Mouse (Mus musculus): ENCODE measurements around the gene Ms4a3. TPM values are rescaled to one million over a fixed set of nuclear protein-coding genes. Genes with fewer than 3 reads are reported as not detected.

Gene Ms4a3
- polyA plus RNA-seq, 1 experiment from 2014 or later: 0.15 TPM

GRCm38 (mm10) chr19:11617983-11618382 is 22.7 kb downstream of the Ms4a3 start:
- no peak overlapping the region for H3K4me3 ChIP-seq
- H3K4me1 ChIP-seq: no peaks in the 10 kb centered on the region
- H3K9ac ChIP-seq: no peak overlapping the region
- H3K4me2 ChIP-seq: no peak overlapping the region
- no peaks in the 10 kb centered on the region for H3K9me3 ChIP-seq
- ATAC-seq (ENCODE audit: insufficient number of reproducible peaks, low FRiP score, low TSS enrichment, low read depth): no peak
- no peaks in the 10 kb centered on the region for H3K36me3 ChIP-seq
- H3K27ac ChIP-seq: no peak overlapping the region
- H3K27me3 ChIP-seq: no peaks in the 10 kb centered on the region

- H3K9ac ChIP-seq: no peak overlapping the region
- no peaks in the 10 kb centered on the region for H3K27me3 ChIP-seq
- WGBS: 64% methylated on average over 2 of the region's 2 CpGs
- no peaks in the 10 kb centered on the region for H3K9me3 ChIP-seq
- no peak overlapping the region for H3K4me3 ChIP-seq
- no peak overlapping the region for H3K27ac ChIP-seq
- H3K4me1 ChIP-seq: no peaks in the 10 kb centered on the region
- H3K4me2 ChIP-seq: no peak overlapping the region
- no peaks in the 10 kb centered on the region for H3K36me3 ChIP-seq
- ATAC-seq (ENCODE audit: insufficient number of reproducible peaks, low FRiP score, low TSS enrichment, low read depth): no peak
Observed at GRCm38 (mm10) chr19:11614805-11615204, 25.8 kb downstream of the Ms4a3 start.

GRCm38 (mm10) chr19:11613776-11614443 is 26.7 kb downstream of the Ms4a3 start:
- 75% methylated on average over 8 of the region's 8 CpGs for WGBS

GRCm38 (mm10) chr19:11613084-11613483 is 27.6 kb downstream of the Ms4a3 start:
- no peaks in the 10 kb centered on the region for H3K9me3 ChIP-seq
- H3K4me1 ChIP-seq: no peaks in the 10 kb centered on the region
- no peak for ATAC-seq (ENCODE audit: insufficient number of reproducible peaks, low FRiP score, low TSS enrichment, low read depth)
- no peaks in the 10 kb centered on the region for H3K36me3 ChIP-seq
- no peak overlapping the region for H3K9ac ChIP-seq
- H3K4me3 ChIP-seq: no peak overlapping the region
- no peak overlapping the region for H3K27ac ChIP-seq
- H3K4me2 ChIP-seq: no peak overlapping the region
- 94% methylated on average over 1 of the region's 1 CpGs for WGBS
- no peaks in the 10 kb centered on the region for H3K27me3 ChIP-seq

More at GRCm38 (mm10) chr19:11613776-11614443, 26.7 kb downstream of the Ms4a3 start:
- Histone ChIP-seq H3K4me2 (no peak overlapping the region), H3K9me3 (no peaks in the 10 kb centered on the region), H3K4me1 (no peaks in the 10 kb centered on the region), H3K4me3 (no peak overlapping the region), H3K9ac (no peak overlapping the region), H3K27ac (no peak overlapping the region), H3K27me3 (no peaks in the 10 kb centered on the region), H3K36me3 (no peaks in the 10 kb centered on the region)
- ATAC-seq (ENCODE audit: insufficient number of reproducible peaks, low FRiP score, low TSS enrichment, low read depth): no peak

- Histone ChIP-seq H3K36me3 (no peaks in the 10 kb centered on the region), H3K4me1 (no peaks in the 10 kb centered on the region), H3K4me3 (no peak overlapping the region), H3K4me2 (no peak overlapping the region), H3K27me3 (no peaks in the 10 kb centered on the region), H3K9ac (no peak overlapping the region), H3K27ac (no peak overlapping the region), H3K9me3 (no peaks in the 10 kb centered on the region)
- no peak for ATAC-seq (ENCODE audit: insufficient number of reproducible peaks, low FRiP score, low TSS enrichment, low read depth)
- 33% methylated on average over 2 of the region's 2 CpGs for WGBS
Observed at GRCm38 (mm10) chr19:11612293-11612692, 28.4 kb downstream of the Ms4a3 start.

- no peak for ATAC-seq (ENCODE audit: insufficient number of reproducible peaks, low FRiP score, low TSS enrichment, low read depth)
- Histone ChIP-seq H3K4me3 (no peak overlapping the region), H3K9ac (no peak overlapping the region), H3K9me3 (no peaks in the 10 kb centered on the region), H3K27ac (no peak overlapping the region), H3K4me1 (no peaks in the 10 kb centered on the region), H3K27me3 (no peaks in the 10 kb centered on the region), H3K4me2 (no peak overlapping the region), H3K36me3 (no peaks in the 10 kb centered on the region)
- 22% methylated on average over 6 of the region's 6 CpGs for WGBS
Observed at GRCm38 (mm10) chr19:11611541-11611945, 29.1 kb downstream of the Ms4a3 start.

- no peak for ATAC-seq (ENCODE audit: insufficient number of reproducible peaks, low FRiP score, low TSS enrichment, low read depth)
- no peak overlapping the region for H3K4me3 ChIP-seq
- no peaks in the 10 kb centered on the region for H3K27me3 ChIP-seq
- no peak overlapping the region for H3K27ac ChIP-seq
- no peaks in the 10 kb centered on the region for H3K9me3 ChIP-seq
- no peak overlapping the region for H3K9ac ChIP-seq
- no peak overlapping the region for H3K4me2 ChIP-seq
- no peaks in the 10 kb centered on the region for H3K36me3 ChIP-seq
- WGBS: 9% methylated on average over 1 of the region's 1 CpGs
- H3K4me1 ChIP-seq: no peaks in the 10 kb centered on the region
Observed at GRCm38 (mm10) chr19:11608172-11608571, 32.5 kb downstream of the Ms4a3 start.

GRCm38 (mm10) chr19:11604603-11605002 is 36.0 kb downstream of the Ms4a3 start, which contains the start of gene Ms4a6d:
TSS of gene Ms4a6d (minus strand) at chr19:11604849.
- Histone ChIP-seq H3K9me3 (no peaks in the 10 kb centered on the region), H3K36me3 (no peaks in the 10 kb centered on the region), H3K4me3 (no peak within 1 kb of the TSS), H3K4me1 (no peaks in the 10 kb centered on the region), H3K27me3 (no peaks in the 10 kb centered on the region), H3K27ac (no peak within 1 kb of the TSS), H3K9ac (no peak within 1 kb of the TSS), H3K4me2 (no peak within 1 kb of the TSS)
- 85% methylated on average over 2 of the region's 2 CpGs for WGBS
- no peak for ATAC-seq (ENCODE audit: insufficient number of reproducible peaks, low FRiP score, low TSS enrichment, low read depth)

- Histone ChIP-seq H3K36me3 (no peaks in the 10 kb centered on the region), H3K4me1 (no peaks in the 10 kb centered on the region), H3K9me3 (no peaks in the 10 kb centered on the region), H3K27ac (no peak overlapping the region), H3K9ac (no peak overlapping the region), H3K4me2 (no peak overlapping the region), H3K27me3 (no peaks in the 10 kb centered on the region), H3K4me3 (no peak overlapping the region)
- 82% methylated on average over 2 of the region's 2 CpGs for WGBS
- ATAC-seq (ENCODE audit: insufficient number of reproducible peaks, low FRiP score, low TSS enrichment, low read depth): no peak
Observed at GRCm38 (mm10) chr19:11602026-11602425, 38.6 kb downstream of the Ms4a3 start.

- no peak overlapping the region for H3K9ac ChIP-seq
- ATAC-seq (ENCODE audit: insufficient number of reproducible peaks, low FRiP score, low TSS enrichment, low read depth): no peak
- H3K9me3 ChIP-seq: no peaks in the 10 kb centered on the region
- H3K4me3 ChIP-seq: no peak overlapping the region
- H3K27ac ChIP-seq: no peak overlapping the region
- no peaks in the 10 kb centered on the region for H3K4me1 ChIP-seq
- 82% methylated on average over 3 of the region's 3 CpGs for WGBS
- no peaks in the 10 kb centered on the region for H3K27me3 ChIP-seq
- no peak overlapping the region for H3K4me2 ChIP-seq
- no peaks in the 10 kb centered on the region for H3K36me3 ChIP-seq
Observed at GRCm38 (mm10) chr19:11601349-11601748, 39.3 kb downstream of the Ms4a3 start.

- 58% methylated on average over 2 of the region's 2 CpGs for WGBS
- no peak for ATAC-seq (ENCODE audit: insufficient number of reproducible peaks, low FRiP score, low TSS enrichment, low read depth)
- H3K4me2 ChIP-seq: no peak overlapping the region
- H3K4me1 ChIP-seq: no peaks in the 10 kb centered on the region
- H3K36me3 ChIP-seq: no peaks in the 10 kb centered on the region
- no peak overlapping the region for H3K27ac ChIP-seq
- no peaks in the 10 kb centered on the region for H3K27me3 ChIP-seq
- H3K9ac ChIP-seq: no peak overlapping the region
- no peaks in the 10 kb centered on the region for H3K9me3 ChIP-seq
- H3K4me3 ChIP-seq: no peak overlapping the region
Observed at GRCm38 (mm10) chr19:11589891-11590449, 50.7 kb downstream of the Ms4a3 start.

GRCm38 (mm10) chr19:11589205-11589604 is 51.4 kb downstream of the Ms4a3 start:
- Histone ChIP-seq H3K9me3 (no peaks in the 10 kb centered on the region), H3K27me3 (no peaks in the 10 kb centered on the region), H3K4me2 (no peak overlapping the region), H3K36me3 (no peaks in the 10 kb centered on the region), H3K4me3 (no peak overlapping the region), H3K27ac (no peak overlapping the region), H3K9ac (no peak overlapping the region), H3K4me1 (no peaks in the 10 kb centered on the region)
- no peak for ATAC-seq (ENCODE audit: insufficient number of reproducible peaks, low FRiP score, low TSS enrichment, low read depth)
- WGBS: 73% methylated on average over 4 of the region's 4 CpGs

All from limb, embryonic 15.5 days (tissue).